Mouse (Mus musculus): Measurements from ENCODE around the gene Rab36. TPM values are rescaled to one million over a fixed set of nuclear protein-coding genes. Genes with fewer than 3 reads are reported as not detected.

Rab36 gene
- 0.19 to 0.33 TPM (median 0.24 TPM) in 3 of 4 replicates, not detected in the other for total RNA-seq (2023)

DNA sequence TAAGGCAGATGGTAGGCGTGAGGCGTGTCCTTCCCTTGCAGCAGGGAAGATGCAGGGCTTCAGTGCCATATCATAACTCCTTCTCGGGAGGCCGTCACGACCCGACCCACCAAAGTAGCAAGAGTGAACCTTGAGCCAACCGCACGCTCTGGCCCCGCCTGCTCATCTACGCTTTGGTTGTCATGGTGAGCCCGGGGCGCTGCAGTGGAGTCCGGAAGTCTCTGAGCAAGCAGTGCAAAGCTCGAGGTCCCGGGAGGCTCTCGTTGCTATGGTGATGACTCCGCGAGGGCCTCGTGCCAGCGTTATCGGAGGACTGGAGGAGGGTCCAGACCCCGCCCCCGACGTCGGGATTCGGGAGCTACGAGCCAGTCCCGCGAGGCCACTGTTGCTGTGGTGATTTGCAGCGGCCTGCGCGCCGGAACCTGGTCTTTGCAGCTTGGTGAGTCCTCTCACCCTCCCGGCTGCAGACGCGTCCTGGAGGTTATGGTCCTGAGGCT is at the start of gene Rab36:
Gene Rab36, plus strand, starts transcription at position 176 of the 497 bp plus-strand sequence.

GRCm38 (mm10) chr10:75032395-75032794 is 4.5 kb upstream of the Rab36 start, which contains the start of gene Rsph14:
Gene Rsph14 (minus strand): TSS chr10:75032586.

GRCm38 (mm10) chr10:75060217-75060842 is 23.5 kb downstream of the Rab36 start, which contains the start of gene Bcr:
Gene Bcr (plus strand): TSS chr10:75060592.

Other genes starting within 250 kb of the Rab36 start
- gene Gnaz, start 69.9 kb upstream of the Rab36 start, total RNA-seq (2023) = 0.15 to 0.66 TPM in 2 of 4 replicates, not detected in the others
- gene Rsph14, start 4.5 kb upstream of the Rab36 start, total RNA-seq (2023) = not detected in 4 replicates
- gene Bcr, start 23.5 kb downstream of the Rab36 start, total RNA-seq (2023) = 20.2 to 22.7 TPM (median 21.6 TPM) in 4 replicates
- 69.0 to 81.2 TPM (median 76.0 TPM) in 4 replicates for gene Specc1l, start 175.0 kb downstream of the Rab36 start, total RNA-seq (2023)

All from B cell, adult 62 days (primary cell).